Mouse (Mus musculus): ENCODE measurements around the gene Paxx.

The Paxx gene

DNA sequence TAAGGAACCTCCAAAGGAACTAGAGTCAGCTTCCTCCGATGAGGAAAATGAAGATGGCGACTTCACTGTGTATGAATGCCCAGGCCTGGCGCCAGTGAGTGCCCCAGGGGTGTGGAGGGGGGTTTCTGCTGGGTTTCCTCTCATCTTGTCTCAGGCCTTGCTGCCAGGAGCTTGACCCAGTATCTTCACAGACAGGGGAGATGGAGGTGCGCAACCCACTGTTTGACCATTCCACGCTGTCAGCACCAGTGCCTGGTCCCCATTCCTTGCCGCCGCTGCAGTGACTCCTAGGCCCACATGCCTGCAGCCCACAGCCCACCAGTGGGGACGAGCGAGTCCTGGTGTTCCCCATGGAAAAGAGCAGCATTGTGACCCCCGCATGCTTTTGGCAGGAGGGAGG is 52.0 kb downstream of the Paxx start:
- DNase-seq (ENCODE audit: low spot score in 2 of 2): no peak

Data from spleen, postnatal 36 days (tissue).